Mouse (Mus musculus) induced T-regulatory cell, adult 2 months (primary cell): ENCODE data around the gene Nup93.

ENCODE experiments used
- DNase-seq: peaks from one replicate; pipeline ENCODE4 v3.0.0-alpha.2; 2012; ENCODE audit warnings: low read depth

The Nup93 gene

DNA sequence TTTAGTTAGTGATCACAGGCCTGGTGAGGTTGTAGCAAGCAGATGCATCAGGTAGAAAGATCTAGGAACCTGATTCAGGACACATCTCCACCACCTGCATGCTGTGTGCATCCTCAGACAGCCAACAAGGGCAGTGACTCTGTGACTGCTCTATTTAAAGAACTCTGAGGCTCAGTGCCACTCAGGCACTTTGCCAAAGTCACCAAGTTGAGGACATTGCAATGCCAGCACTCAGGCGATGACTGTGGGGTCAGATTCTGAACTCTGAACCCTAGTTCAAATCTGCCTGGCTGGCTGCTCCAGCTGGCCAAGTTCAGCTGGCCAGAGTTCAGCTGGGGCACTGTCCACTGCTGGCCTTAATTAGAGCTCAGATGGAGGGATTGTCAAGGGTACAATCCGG lies 149.5 kb downstream of the Nup93 start:
- no peak for DNase-seq

DNA sequence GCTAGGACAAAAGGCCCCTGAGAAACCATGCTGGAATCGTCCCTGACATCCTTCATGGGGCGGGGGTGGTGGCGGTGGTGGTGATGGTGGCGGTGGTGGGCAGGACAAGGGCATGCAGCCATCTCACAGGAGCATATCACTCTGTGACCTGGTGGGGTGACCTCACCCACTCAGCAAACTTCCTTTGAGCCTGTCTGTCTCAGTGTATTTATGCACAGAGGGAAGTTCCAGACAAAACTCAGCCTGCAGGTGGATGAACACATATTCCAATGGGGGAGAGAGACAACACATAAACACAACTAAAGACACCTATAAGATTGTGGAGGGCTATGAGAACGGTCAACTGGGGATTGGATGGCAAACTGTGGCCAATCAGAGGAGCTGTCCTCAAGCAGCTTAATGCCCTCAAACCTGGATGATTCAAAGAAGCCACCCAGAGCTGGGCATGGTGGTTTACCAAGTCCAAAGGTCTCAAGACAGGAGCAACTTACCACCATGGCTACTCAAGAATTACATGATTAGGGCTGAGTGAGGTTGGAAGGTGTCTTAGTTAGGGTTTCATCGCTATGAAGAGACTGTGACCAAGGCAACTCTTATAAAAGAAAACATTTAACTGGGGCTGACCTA lies 150.4 kb downstream of the Nup93 start:
- DNase-seq, result peak; percentile 77

DNA sequence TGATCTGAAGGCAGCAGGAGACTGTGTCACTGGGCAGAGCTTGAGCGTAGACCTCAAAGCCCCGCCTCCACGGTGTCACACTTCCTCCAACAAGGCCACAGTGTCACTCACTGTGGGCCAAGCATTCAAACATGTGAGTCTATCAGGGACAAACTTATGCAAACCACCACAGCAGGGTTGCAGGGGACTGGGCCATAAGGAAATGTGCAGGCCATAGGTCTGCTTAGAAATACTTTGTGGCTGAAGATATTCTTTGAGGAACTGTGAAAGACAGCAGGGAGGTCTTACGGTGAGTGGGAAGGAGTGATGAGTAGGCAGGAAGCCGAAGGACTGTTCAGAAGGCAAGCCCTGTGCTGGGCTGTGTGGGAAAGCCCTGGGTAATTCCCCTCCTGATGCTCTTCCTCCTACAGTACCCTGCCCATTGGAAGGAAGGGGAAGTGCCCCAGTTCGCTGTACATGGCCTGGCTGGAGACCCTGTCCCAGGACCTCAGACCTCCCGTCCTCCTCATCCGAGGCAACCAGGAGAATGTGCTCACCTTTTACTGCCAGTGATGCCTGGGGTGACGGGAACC lies 151.1 kb downstream of the Nup93 start:
- peak; percentile 97 for DNase-seq
